Mouse (Mus musculus) left cerebral cortex, postnatal 10 days (tissue): ENCODE measurements around the gene Tbx15. TPM values are rescaled to one million over a fixed set of nuclear protein-coding genes. Genes with fewer than 3 reads are reported as not detected.
A peak's percentile ranks its signal among the peaks of the same experiment; 100 is the strongest.
"Not testable (repeated sequence)": the region's sequence is repeated elsewhere in the genome, so short reads cannot be mapped to it uniquely, and the experiment has no call there.

Experiments
- DNase-seq, 2 experiments: peaks; one replicate each; pipeline ENCODE4 v3.0.0; 2021 to 2022; ENCODE audit warnings: low spot score in 2 of 2, mixed read lengths in 1 of 2; ENCODE audit errors: extremely low spot score in 1 of 2
- intact Hi-C: fragments of 180-260 bp; cut with DNase I; formaldehyde crosslinking; loops from one replicate; pipeline ENCODE4 v1.15.1; 2025
- total RNA-seq, 2 experiments: library from RNA; stranded (reverse); gene quantifications; 2 replicates each; pipeline ENCODE4 v1.2.3; 2021

Tbx15 gene
- total RNA-seq, 2 experiments from 2014 or later = 1.3 to 1.6 TPM

- no peak for DNase-seq
- intact Hi-C loops = loop anchor here (10.0 kb wide), 1 partner anchor 345 kb away; no protein-coding TSS in a partner anchor
Measured at GRCm38 (mm10) chr3:99259741-99260270, 19.6 kb downstream of the Tbx15 start.

- intact Hi-C loops = no loop called here
- DNase-seq = no peak
Measured at GRCm38 (mm10) chr3:99260395-99260794, 20.2 kb downstream of the Tbx15 start.

DNA sequence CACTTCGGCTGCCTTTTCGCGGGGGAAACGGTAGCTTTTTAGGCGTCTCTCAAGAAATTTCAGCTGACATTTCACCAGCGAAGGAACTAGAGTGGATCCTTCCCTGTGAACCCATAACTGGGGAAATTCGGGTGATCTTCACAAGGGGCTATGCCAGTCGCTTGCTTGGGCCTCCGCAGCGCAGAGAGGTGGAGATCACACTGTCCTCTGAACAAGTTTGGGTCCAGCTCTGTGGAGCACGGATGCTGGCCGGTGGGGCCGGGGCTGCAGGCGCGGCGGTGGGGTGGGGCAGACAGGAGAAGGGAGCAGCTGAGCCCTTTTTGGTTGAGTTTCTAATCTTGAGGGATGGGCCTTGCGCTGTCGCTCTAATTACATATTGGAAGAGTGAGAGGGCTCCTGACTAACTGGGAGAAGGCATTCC, 21.2 kb downstream of the Tbx15 start:
- intact Hi-C loops = no loop called here
- no peak for DNase-seq

DNA sequence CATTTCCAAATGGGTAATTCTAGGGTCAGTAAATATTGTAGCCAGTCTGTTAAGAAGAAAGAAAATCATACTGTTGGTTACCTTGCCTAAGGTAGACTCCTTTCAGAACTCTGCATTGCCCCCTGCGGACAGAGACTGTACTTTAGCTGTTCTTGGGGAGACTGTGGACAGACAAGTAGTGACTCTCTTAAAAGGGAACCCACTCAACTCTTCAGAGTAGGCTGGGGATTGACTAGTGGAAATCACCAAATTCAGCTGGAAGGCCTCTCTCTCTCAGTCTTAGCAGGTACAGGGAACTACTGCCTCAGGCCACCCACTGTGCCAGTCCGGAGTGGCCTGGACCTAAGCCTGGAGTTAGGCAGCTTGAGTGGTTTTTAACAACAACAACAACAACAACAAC, 21.8 kb downstream of the Tbx15 start:
- intact Hi-C loops = no loop called here
- DNase-seq = no peak

DNA sequence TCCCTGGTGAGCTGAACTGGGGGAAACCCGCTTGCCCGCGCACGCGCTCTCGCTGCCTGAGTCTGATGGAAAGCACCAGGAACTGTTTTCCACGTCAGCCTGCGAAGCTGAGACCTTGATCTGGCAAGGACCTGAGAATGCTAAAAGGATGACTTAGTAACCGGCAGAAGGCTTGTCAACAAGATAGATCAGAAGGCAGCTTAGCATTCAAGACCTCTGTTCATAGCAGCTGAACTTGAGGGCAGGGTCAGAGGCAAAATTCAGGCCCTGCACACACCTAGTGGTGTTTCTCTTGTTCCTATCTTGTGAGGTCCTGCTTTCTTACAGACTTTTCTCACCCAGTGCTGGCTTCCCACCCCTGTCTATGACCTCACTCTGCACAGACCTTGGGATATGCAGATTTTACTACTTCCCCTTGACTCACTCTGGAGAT, 23.3 kb downstream of the Tbx15 start:
- DNase-seq = no peak
- intact Hi-C loops = no loop called here

DNA sequence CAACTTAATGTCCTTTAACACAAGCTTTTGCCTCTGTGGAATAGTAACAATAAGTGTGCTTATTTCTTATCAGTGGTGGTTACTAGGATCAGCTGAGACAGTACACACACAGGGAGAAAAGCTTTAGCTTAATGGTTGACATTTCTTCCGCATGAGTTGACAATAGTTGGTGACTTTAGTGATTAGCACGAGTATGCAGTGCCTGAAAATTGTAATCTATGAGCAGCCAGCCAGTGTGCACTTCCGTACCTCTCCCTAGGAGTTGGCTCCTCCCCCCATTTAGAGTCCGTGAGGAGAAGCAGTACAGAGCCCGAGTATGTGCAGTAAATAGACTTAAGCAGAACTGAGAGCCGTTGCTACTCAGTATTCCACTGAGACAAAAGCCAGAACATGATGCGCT, 24.5 kb downstream of the Tbx15 start:
- intact Hi-C loops = no loop called here
- no peak for DNase-seq

DNA sequence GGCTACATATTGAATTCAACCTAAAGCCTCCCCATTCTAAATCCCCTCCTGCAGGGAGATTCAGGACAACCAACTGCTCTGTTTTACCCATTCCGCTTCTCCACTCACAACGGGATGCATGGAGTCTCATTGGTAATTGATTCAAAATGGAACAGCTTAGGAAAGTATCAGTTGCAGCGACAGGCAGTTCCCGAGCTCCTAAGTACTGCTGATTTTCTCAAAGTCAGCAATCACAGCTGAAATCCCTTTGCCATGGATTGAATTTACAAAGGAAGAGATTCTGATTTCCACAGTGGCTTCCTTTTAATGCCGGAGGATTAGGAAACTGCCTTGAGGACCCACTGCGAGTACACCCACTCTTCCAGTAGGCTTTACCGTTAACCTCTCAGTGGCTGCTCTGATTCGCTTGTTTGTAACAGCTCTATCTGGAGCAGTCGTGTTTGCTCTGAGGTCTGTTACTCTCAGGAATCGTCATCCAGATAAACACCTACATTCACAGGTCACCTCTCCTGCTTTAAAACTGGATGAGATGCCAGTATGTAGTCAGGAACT, 26.6 kb downstream of the Tbx15 start:
- intact Hi-C loops = no loop called here
- DNase-seq = no peak

DNA sequence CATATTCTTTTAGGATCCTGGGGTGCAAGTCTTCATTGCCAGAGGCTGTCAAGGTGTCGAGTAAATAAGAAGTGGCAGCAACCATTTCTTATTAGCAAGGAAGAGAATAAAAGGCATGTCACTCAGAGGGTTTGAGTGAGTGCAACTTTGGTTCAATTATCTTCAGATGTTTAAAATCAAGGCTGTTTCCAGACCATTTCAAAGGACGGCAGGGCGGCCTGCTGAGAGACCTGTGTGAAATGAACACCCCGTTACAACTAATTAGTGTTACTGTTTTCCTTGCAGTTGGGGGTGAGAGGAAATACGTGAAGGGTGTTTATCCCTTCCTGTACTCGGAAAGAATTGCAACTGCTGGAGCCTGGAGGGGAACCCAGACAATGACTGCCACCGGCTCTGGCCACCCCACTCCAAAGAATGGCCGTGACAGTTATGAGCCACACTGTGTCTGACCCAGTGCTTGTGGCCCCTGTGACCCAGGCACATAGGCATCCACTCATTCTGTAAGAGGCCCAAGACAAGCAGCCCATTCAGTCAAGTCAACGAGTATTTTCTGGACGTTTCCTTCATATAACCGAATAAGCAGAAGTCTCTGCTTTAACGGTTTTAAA, 37.9 kb downstream of the Tbx15 start:
- intact Hi-C loops = no loop called here

DNA sequence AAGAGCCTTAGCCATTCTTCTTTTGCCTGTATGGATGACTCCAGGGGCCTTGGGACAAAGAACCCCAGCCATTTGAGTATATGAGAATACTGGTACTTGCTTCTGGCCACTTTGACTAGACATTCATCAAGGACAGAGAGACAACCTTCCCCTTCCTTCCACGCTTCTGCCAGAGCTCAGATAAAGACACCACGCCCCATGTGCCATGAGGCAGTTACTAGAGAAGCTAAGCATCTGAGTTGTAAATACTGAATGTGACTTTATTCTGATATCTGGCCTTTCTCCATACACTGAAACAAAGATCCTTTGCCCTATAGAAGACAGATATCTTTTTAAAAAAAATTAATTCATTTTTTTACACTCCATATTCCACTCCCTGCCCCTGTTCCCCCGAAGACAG, 39.5 kb downstream of the Tbx15 start:
- DNase-seq = no peak
- intact Hi-C loops = no loop called here

More for the DNA sequence above, 37.9 kb downstream of the Tbx15 start:
- no peak for DNase-seq

DNA sequence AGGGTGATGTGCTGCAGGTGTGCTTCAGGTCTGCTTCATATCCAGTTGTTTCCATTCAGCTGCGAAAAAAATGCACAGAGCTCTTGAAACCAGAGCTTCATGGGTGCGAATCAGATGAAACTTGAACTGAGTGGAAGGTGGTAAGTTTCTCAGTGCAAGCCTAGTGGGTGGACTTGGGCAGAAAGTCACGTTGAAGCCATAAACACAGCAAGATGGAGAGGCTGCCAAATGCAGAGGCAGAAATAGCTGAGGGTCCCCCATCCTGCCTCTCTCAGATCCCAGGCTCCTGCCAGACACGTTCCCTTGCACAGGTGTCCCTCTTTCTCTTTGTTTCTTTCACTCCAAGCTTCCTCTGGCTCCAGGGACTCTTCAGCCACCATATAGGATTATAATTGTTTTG, 41.3 kb downstream of the Tbx15 start:
- intact Hi-C loops = no loop called here
- DNase-seq = no peak

DNA sequence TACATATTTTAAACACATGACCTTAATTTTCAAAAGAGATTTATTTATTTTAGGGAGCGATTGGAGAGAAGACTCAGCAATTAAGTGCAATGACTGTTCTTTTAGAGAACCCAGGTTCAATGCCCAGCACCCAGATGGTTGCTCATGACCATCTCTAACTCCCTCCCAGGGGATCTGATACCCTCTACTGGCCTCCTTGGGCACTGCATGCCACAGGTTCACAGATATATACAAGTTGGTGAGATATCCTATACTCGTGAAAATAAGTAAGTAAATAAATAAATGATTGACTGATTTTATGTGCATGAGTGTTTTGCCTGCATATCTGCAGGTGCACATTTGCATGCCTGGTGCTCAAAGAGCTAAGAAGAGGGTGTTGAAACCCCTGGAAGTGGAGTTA, 48.1 kb downstream of the Tbx15 start:
- intact Hi-C loops = no loop called here

GRCm38 (mm10) chr3:99290064-99290702, 50.0 kb downstream of the Tbx15 start:
- intact Hi-C loops = no loop called here
- DNase-seq = peak in 1 of 2 experiments; percentile 42

More for the DNA sequence above, 48.1 kb downstream of the Tbx15 start:
- DNase-seq = no peak

GRCm38 (mm10) chr3:99290878-99291277, 50.7 kb downstream of the Tbx15 start:
- intact Hi-C loops = no loop called here
- DNase-seq = no peak

DNA sequence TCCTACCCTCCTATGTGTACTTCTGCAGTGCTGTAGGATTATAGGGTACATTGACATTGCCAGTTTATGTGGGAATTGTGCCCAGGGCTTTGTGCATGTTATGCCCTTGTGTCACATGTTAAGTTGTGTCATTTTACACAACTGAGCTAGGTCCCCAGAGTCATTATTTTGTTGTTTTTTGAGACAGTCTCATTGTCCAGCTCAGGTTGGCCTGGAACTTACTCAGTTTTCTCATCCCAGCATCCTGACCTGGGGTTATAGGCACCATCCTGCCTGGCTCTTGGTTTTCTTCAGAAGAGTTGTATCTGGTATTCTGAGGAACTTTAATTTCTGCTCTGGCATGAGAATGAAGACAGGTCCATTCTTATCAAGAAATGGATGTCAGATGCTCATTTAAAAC, 51.2 kb downstream of the Tbx15 start:
- intact Hi-C loops = no loop called here
- DNase-seq = no peak

DNA sequence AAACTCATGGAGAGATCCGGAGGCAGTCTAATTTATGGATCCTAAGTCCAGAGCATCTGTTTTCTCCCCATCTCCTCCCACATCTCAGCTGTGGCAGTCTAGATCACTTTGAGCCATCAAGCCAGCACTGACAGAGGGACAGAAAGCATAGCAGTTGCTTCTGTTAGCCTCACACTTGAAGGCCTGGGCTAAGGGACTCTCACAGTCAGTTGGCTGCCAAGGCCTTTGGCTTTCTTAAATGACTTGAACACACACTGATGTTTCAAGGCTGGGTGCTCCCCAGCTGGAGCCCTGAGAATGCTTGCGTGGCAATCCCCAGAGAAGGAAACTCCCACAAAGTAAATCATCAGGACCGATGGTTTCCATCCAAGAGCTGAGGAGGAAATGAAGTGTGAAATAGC, 52.4 kb downstream of the Tbx15 start:
- intact Hi-C loops = no loop called here
- peak in 1 of 2 experiments; percentile 20 for DNase-seq

DNA sequence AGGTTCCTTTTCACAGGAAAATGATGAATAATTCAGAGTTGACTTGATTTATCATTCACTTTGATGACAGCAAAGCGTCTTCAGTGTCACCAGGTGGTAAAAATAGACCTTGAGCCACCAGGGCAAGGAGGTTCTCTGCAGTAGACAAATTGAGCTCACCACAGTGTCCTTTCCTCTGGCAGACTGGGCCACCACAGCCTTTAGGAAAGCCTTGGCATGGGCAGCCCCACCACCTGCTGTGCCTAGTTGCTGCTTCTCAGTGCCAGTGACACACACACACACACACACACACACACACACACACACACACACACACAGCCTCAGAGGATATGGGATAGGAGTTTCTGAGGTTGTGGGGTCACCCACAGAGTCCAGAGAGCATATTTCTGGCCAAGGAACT, 54.0 kb downstream of the Tbx15 start:
- intact Hi-C loops, DNase-seq: not testable (repeated sequence)

DNA sequence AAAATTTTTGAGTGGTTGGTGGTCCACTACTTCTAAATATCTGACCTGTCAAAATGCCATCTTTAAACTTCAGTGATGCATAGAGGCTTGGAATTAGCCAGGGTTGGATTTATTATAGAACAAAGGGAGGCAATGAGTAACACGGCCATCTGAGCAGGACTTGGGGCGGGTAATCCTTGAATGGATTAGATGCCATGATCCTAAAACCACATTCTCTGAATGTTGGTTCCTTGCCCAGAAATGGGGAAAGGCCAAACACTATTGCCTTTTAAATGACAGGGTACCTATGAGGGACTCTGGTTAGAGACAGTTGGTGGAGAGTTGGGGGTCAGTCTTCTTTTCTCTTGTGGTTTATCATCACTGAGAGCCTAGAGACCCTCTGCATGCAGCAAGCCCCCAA, 55.1 kb downstream of the Tbx15 start:
- DNase-seq = no peak
- intact Hi-C loops = no loop called here

- DNase-seq = no peak
- intact Hi-C loops = no loop called here
Measured at GRCm38 (mm10) chr3:99296186-99296585, 56.0 kb downstream of the Tbx15 start.

DNA sequence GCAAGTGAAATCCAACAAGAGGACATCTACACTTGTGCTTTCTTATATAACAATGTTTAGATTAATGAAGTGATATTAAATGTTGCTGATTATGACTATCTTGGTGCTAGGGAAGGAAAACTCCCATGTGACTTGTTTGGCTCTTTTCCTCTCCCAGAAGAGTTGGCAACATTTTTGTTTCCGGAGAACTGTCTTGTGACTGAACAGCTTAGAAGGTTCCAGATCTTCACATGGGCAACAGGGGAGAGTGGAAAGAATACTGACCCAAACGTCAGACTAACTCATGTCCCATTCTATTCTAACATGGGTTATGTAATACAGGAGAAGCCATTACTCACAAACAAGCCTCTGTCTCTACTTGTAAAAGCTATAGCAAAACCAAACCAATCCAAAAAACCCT, 60.7 kb downstream of the Tbx15 start:
- intact Hi-C loops = no loop called here
- no peak for DNase-seq

DNA sequence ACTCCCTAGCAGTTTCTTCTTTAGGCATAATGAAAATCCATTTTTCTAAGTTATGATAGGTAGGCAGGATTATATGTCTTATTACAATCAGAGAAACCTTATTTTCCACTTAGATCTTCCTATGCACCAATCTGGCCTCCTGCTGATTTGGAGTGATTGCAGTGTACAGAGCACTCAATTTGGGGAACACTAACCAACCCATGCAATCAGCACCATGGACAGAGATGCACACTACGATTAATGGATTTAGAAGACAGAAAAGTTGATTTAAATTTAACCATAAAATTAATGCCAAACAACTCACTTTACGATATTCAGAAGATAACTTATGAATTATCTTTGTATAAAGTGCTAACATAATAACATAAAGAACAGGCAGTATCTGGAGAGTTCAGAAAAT, 70.7 kb downstream of the Tbx15 start:
- intact Hi-C loops = no loop called here

More for the DNA sequence above, 70.7 kb downstream of the Tbx15 start:
- no peak for DNase-seq
